Mouse (Mus musculus) midbrain, postnatal 0 days (tissue): ENCODE measurements at regions not wholly inside any gene's neighbourhood (a gene's known extent, or its start where the extent isn't known, plus 50 kb on each side); places are given as distances from the start of the nearest gene placed in this dataset.

ENCODE experiments used
- ATAC-seq: fragments of 200-750 bp; cut with Nextera tagmentation; 2 replicates; pipeline ENCODE4 v1.8.0; 2017; ENCODE audit warnings: moderate number of reproducible peaks, mild to moderate bottlenecking, moderate TSS enrichment, moderate library complexity; ENCODE audit not compliant: low FRiP score
- DNase-seq: peaks from one replicate; pipeline ENCODE4 v3.0.0-alpha.2; 2015; ENCODE audit warnings: low spot score
- H3K27ac ChIP-seq: fragments of 300-500 bp; sonication (generic); 2 replicates; pipeline ENCODE4 v1.5.1; 2014; ENCODE audit warnings: low read depth, mild to moderate bottlenecking, low read length, mixed read lengths
- H3K27me3 ChIP-seq: fragments of 300-500 bp; sonication (generic); 2 replicates; pipeline ENCODE4 v1.6.1; 2014; ENCODE audit warnings: low read length, control low read depth, mixed read lengths; ENCODE audit not compliant: insufficient read depth
- H3K36me3 ChIP-seq: fragments of 300-500 bp; sonication (generic); 2 replicates; pipeline ENCODE4 v1.6.1; 2014; ENCODE audit warnings: low read length, control low read depth, mixed read lengths; ENCODE audit not compliant: insufficient read depth
- H3K4me1 ChIP-seq: fragments of 300-500 bp; sonication (generic); 2 replicates; pipeline ENCODE4 v1.6.1; 2014; ENCODE audit warnings: mild to moderate bottlenecking, control low read depth, antibody characterized with exemption, low read length, mixed read lengths; ENCODE audit not compliant: insufficient read depth
- H3K4me2 ChIP-seq: fragments of 300-500 bp; sonication (generic); 2 replicates; pipeline ENCODE4 v1.6.1; 2014; ENCODE audit warnings: low read depth, mild to moderate bottlenecking, low read length, mixed read lengths; ENCODE audit not compliant: poor library complexity, severe bottlenecking
- H3K4me3 ChIP-seq: fragments of 300-500 bp; sonication (generic); 2 replicates; pipeline ENCODE4 v1.5.1; 2014; ENCODE audit warnings: low read depth, mild to moderate bottlenecking, low read length, moderate library complexity
- H3K9ac ChIP-seq: fragments of 300-500 bp; sonication (generic); replicated peaks from 2 replicates; pipeline ENCODE4 v1.6.1; 2014; ENCODE audit warnings: mild to moderate bottlenecking, low read length, moderate library complexity, mixed read lengths; ENCODE audit not compliant: poor library complexity, severe bottlenecking
- H3K9me3 ChIP-seq: fragments of 300-500 bp; sonication (generic); 2 replicates; pipeline ENCODE4 v1.6.1; 2016; ENCODE audit warnings: low read length, control low read depth
- CTCF ChIP-seq: IDR thresholded peaks from 2 replicates; pipeline ENCODE4 v1.5.1; 2016; ENCODE audit warnings: antibody characterized with exemption, mild to moderate bottlenecking
- WGBS: fragments of 180-500 bp; shearing (Covaris S2); extraction: QIAGEN DNeasy Blood & Tissue Kit; methylation state at CpG from one replicate; pipeline ENCODE4 v1.1.7; 2014; 5-methylcytosine and 5-hydroxymethylcytosine counted together

GRCm38 (mm10) chr2:56083226-56083625, 647.5 kb downstream of the Kcnj3 start:
- DNase-seq: no peak
- Histone ChIP-seq H3K4me1 (no peaks in the 10 kb centered on the region), H3K4me2 (no peak overlapping the region), H3K4me3 (no peak overlapping the region), H3K9ac (no peak overlapping the region), H3K36me3 (no peaks in the 10 kb centered on the region), H3K27ac (no peak overlapping the region), H3K27me3 (no peaks in the 10 kb centered on the region), H3K9me3 (no peaks in the 10 kb centered on the region)
- ATAC-seq: no peak
- no peak for TF ChIP-seq CTCF
- WGBS: 48% methylated on average over 1 of the region's 1 CpGs

- H3K9me3 ChIP-seq: no peaks in the 10 kb centered on the region
- H3K4me1 ChIP-seq: no peaks in the 10 kb centered on the region
- H3K36me3 ChIP-seq: no peaks in the 10 kb centered on the region
- peak; percentile 78 for DNase-seq
- WGBS: 31% methylated on average over 3 of the region's 3 CpGs
- H3K4me2 ChIP-seq: no peak overlapping the region
- H3K27me3 ChIP-seq: peaks cover 4% of the 10 kb centered on the region; the same call in 1 of the 2 replicates
- H3K4me3 ChIP-seq: no peak overlapping the region
- ATAC-seq: peak; percentile 62; the same call in 1 of the 2 replicates
- H3K9ac ChIP-seq: no peak overlapping the region
- no peak overlapping the region for H3K27ac ChIP-seq
- peak; percentile 80 for TF ChIP-seq CTCF
These were observed 673.8 kb downstream of the Kcnj3 start for GRCm38 (mm10) chr2:56109531-56109930.

GRCm38 (mm10) chr2:56109975-56110374, 674.2 kb downstream of the Kcnj3 start:
- ATAC-seq: no peak
- no peaks in the 10 kb centered on the region for H3K4me1 ChIP-seq
- TF ChIP-seq CTCF: no peak
- no peak overlapping the region for H3K4me3 ChIP-seq
- H3K27ac ChIP-seq: no peak overlapping the region
- DNase-seq: no peak
- WGBS: 62% methylated on average over 6 of the region's 6 CpGs
- no peak overlapping the region for H3K4me2 ChIP-seq
- peaks cover 4% of the 10 kb centered on the region; the same call in 1 of the 2 replicates for H3K27me3 ChIP-seq
- no peaks in the 10 kb centered on the region for H3K9me3 ChIP-seq
- no peak overlapping the region for H3K9ac ChIP-seq
- no peaks in the 10 kb centered on the region for H3K36me3 ChIP-seq

GRCm38 (mm10) chr2:56114469-56114868, 678.7 kb downstream of the Kcnj3 start:
- H3K27ac ChIP-seq: no peak overlapping the region
- no peak overlapping the region for H3K9ac ChIP-seq
- TF ChIP-seq CTCF: peak; percentile 87
- ATAC-seq: peak; percentile 86; the same call in 1 of the 2 replicates
- H3K4me3 ChIP-seq: no peak overlapping the region
- H3K4me2 ChIP-seq: no peak overlapping the region
- DNase-seq: peak; percentile 78
- WGBS: 12% methylated on average over 3 of the region's 3 CpGs
- H3K27me3 ChIP-seq: peaks cover 7% of the 10 kb centered on the region; the same call in 1 of the 2 replicates
- no peaks in the 10 kb centered on the region for H3K4me1 ChIP-seq
- no peaks in the 10 kb centered on the region for H3K36me3 ChIP-seq
- no peaks in the 10 kb centered on the region for H3K9me3 ChIP-seq

GRCm38 (mm10) chr2:56119368-56119767, 683.6 kb downstream of the Kcnj3 start:
- WGBS: 17% methylated on average over 6 of the region's 6 CpGs

GRCm38 (mm10) chr2:56147107-56147615, 711.4 kb downstream of the Kcnj3 start:
- no peaks in the 10 kb centered on the region for H3K27me3 ChIP-seq
- DNase-seq (no peak), ATAC-seq (no peak)
- H3K9ac ChIP-seq: no peak overlapping the region
- WGBS: 48% methylated on average over 6 of the region's 6 CpGs
- no peak for TF ChIP-seq CTCF
- H3K36me3 ChIP-seq: no peaks in the 10 kb centered on the region
- no peak overlapping the region for H3K4me3 ChIP-seq
- H3K9me3 ChIP-seq: no peaks in the 10 kb centered on the region
- no peaks in the 10 kb centered on the region for H3K4me1 ChIP-seq
- no peak overlapping the region for H3K27ac ChIP-seq
- H3K4me2 ChIP-seq: no peak overlapping the region

More at GRCm38 (mm10) chr2:56119368-56119767, 683.6 kb downstream of the Kcnj3 start:
- H3K4me3 ChIP-seq: no peak overlapping the region
- peak overlapping the region; percentile 27; the same call in 1 of the 2 replicates for H3K4me2 ChIP-seq
- H3K36me3 ChIP-seq: no peaks in the 10 kb centered on the region
- ATAC-seq (no peak), DNase-seq (peak; percentile 84)
- no peak overlapping the region for H3K9ac ChIP-seq
- H3K27ac ChIP-seq: no peak overlapping the region
- H3K27me3 ChIP-seq: peaks cover 6% of the 10 kb centered on the region
- no peaks in the 10 kb centered on the region for H3K4me1 ChIP-seq
- no peaks in the 10 kb centered on the region for H3K9me3 ChIP-seq
- peak; percentile 77 for TF ChIP-seq CTCF
